Mouse (Mus musculus): ENCODE data around the gene Acvr1b.

DNA sequence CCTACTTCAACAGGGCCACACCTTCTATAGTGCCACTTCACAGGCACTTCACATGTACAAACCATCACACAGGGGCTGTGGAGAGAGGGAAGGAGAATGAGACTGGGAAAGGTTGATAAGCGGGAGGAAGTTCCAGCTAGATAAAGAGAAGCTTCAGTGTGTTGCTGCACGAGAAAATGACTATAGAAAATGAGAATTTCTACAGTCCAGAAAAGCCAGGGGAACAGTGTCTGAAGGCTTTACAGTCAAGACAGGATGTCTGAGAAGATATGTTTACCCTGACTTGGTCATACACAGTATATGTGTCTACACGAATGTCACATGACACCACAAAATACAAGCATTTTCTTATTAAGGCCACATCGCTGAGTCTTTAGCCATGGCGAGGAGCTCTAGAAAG lies 4.0 kb upstream of the Acvr1b start:
- TF ChIP-seq CTCF (IDR thresholded peaks at IDR 0.05; ENCODE audit: control insufficient read depth, insufficient read depth, insufficient read length) (no peak), MAX (IDR thresholded peaks at IDR 0.05) (no peak), CEBPB (IDR thresholded peaks at IDR 0.05; ENCODE audit: low read depth) (no peak), MYOD1 (IDR thresholded peaks at IDR 0.05; ENCODE audit: control insufficient read depth, insufficient read length, low read depth) (no peak), FOSL1 (IDR thresholded peaks at IDR 0.05; ENCODE audit: insufficient read depth, low read length, poor library complexity, severe bottlenecking) (no peak), USF1 (IDR thresholded peaks at IDR 0.05; ENCODE audit: low read depth) (no peak)

All from C2C12 (cell line).